Mouse (Mus musculus) naive thymus-derived CD4-positive, alpha-beta T cell, adult 5 months (primary cell): ENCODE measurements around the gene Tarbp2. TPM values are rescaled to one million over a fixed set of nuclear protein-coding genes. Genes with fewer than 3 reads are reported as not detected.

ENCODE experiments used
- polyA plus RNA-seq: library from polyadenylated mRNA; unstranded; fragments of 100-300 nt; shearing (Covaris generic); gene quantifications from one replicate; pipeline ENCODE4 v1.2.1, GENCODE M21; 2017

Gene Tarbp2
- polyA plus RNA-seq: 77.4 TPM

DNA sequence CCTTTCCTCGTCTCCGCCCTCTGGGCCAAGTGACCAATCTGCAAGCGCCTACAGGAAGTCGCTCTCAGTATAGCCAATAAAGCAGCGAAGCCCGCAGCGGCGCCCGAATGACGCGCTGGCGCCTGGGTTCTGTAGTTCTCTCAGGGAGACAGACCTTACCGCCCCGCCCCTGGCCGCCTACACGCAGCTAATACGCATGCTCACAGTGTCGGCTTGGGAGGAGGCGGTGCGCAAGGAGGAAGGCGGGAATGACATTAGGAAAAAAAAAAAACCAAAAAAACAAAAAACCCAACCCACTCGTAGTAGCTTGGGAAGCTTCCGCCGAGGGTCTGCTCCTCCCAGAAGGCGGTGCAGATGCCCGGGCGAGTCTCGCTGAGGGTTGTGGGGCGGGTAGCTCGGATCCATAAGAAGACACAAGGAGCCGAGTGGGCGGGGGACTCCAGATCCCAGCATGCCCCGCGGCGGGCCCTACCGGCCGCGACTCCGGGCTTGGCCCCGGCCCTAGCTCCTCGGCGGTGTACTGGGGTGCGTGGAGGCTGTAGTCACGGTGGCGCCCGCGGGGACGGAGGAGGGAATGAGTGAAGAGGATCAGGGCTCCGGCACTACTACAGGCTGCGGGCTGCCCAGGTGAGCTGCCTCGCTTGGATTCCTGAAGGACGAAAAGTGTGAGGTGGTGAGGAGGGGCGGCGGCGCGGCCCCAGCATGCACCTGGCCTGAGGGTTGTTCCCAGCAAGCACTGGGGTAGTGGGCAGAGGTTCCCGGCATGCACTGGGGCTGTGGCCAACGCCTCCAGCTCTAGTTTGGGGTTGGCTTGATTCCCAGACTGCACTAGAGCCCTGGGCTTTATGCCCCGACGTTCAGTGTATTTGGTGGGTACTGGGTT lies at the start of gene Tarbp2:
Gene Tarbp2 (plus strand): TSS at position 217 of the 883 bp plus-strand sequence.

DNA sequence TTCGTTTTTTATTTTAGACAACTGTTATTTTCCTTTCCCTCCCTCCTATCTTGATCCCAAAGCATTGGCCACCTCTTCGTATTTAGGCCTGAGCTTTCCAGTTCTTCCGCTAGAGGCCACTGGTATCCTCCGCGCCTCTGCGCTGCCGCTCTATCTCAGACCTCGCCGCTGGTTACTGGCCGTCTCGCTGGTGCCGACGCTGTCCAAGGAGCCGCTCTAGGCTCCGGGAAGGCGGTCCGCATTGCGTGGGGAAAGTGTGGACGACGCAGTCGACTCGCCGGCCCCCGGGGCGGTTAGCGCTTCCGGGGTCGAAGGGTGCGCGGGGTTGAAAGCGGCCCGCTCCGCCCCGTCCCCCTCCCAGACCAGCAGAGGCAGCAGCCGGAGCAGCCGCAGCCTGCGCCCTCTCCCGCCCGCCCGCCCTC lies 47.8 kb upstream of the Tarbp2 start, which contains the start of gene Pcbp2:
Gene Pcbp2 (plus strand): TSS at position 357 of the 422 bp plus-strand sequence.

DNA sequence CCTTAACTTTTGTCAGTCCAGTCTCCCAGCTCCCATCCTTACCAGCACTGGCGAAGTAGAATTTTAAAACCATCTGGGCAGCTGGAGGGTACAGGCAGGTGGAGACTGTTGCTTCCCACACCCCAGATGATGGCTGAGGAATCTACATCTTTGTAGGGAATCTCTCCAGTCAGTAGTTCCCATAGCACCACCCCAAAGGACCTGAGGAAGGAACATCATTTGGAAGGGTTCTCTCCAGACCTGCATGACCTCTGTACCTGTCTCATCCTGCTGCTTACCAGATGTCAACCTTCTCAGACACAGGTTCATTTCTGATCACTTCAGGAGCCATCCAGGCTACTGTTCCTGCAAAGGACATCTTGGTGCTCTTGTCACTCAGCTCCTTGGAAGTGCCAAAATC lies 14.5 kb upstream of the Tarbp2 start, which contains the start of gene Gm10337:
Gene Gm10337 (plus strand): TSS at position 276 of the 400 bp plus-strand sequence.

DNA sequence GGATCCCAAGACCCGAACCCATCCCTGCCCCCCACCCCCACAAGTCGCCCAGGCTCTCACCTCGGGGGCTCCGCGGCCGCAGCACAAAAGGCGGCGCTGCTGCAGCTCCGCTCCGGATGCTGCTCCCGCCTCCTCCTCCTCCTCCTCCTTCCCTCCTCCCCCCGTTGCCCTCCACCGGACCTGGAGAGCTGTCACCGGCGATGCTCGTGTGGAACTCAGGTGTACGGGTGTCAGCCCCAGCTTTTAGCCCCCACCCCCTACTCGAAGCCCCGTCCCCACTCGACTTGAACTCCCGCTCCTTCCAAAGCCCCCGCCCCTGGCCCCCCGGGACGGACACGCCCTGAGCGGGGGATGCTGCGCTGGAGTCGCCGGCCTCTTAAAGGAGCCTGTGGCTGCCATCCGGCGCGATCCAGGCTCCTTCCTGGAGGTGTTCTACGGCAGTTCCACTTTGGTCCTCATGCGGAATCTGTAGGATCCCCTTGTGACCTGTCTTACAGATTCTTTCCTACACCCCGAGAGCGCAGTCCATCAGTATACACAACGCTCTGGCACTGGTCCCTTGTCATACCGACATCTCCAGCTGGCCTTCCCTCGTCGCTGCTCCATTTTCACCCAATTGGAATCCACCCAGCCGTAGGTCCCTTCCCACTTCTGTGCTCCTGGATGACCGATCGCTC lies 1.1 kb upstream of the Tarbp2 start, which contains the start of gene Map3k12:
Gene Map3k12 (minus strand): TSS at position 337 of the 677 bp plus-strand sequence.

DNA sequence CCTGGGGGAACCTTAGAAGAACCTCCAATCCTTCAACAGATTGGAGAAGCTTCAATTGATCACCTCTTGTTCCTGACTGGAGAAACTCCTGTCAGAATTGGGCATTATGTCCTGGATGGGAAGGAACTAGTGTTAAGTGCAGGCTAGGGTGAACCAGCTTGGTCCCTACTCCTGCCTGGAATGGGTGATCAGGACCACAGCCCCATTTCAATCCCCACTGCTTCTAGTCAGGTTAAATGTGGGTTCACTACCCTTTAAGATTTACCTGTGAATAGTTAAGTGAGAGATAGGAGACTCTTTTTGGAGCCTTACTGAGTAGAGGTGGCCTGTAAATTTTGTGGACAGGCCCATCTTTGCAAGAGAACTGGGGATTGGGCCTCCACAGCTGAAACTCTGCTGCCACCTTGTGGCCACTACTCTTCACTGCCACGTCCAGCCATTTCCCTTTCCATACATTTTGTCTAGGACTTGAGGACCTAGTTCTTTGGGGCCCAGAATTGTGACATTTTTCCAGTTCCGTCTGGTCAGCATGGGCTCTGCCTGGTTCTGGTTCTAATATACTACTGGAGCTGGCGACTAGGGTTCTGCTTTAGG lies 7.0 kb downstream of the Tarbp2 start, which contains the start of gene Npff:
Gene Npff (minus strand): TSS at position 51 of the 594 bp plus-strand sequence.

Other genes starting within 250 kb of the Tarbp2 start
- gene Gm9918, start 247.6 kb upstream of the Tarbp2 start, polyA plus RNA-seq: not detected
- gene Mfsd5, start 238.7 kb upstream of the Tarbp2 start, polyA plus RNA-seq: 34.6 TPM
- not detected for gene Espl1, start 221.9 kb upstream of the Tarbp2 start, polyA plus RNA-seq
- gene Pfdn5, start 192.1 kb upstream of the Tarbp2 start, polyA plus RNA-seq: 462 TPM
- gene Myg1, start 186.5 kb upstream of the Tarbp2 start, polyA plus RNA-seq: 47.0 TPM
- 49.0 TPM for gene Aaas, start 167.4 kb upstream of the Tarbp2 start, polyA plus RNA-seq
- gene Sp7, start 151.0 kb upstream of the Tarbp2 start, polyA plus RNA-seq: not detected
- 19.8 TPM for gene Sp1, start 112.0 kb upstream of the Tarbp2 start, polyA plus RNA-seq
- not detected for gene Amhr2, start 72.8 kb upstream of the Tarbp2 start, polyA plus RNA-seq
- gene Prr13, start 59.2 kb upstream of the Tarbp2 start, polyA plus RNA-seq: 106 TPM
- 141 TPM for gene Pcbp2, start 47.7 kb upstream of the Tarbp2 start, polyA plus RNA-seq
- not detected for gene Gm10337, start 14.5 kb upstream of the Tarbp2 start, polyA plus RNA-seq
- 7.3 TPM for gene Map3k12, start 1.1 kb upstream of the Tarbp2 start, polyA plus RNA-seq
- gene Npff, start 6.8 kb downstream of the Tarbp2 start, polyA plus RNA-seq: 6.2 TPM
- gene Gm28047, start 106.9 kb downstream of the Tarbp2 start, polyA plus RNA-seq: not detected
- gene Atf7, start 107.3 kb downstream of the Tarbp2 start, polyA plus RNA-seq: 43.4 TPM
- gene Atp5g2, start 154.2 kb downstream of the Tarbp2 start, polyA plus RNA-seq: 13.0 TPM
- 37.6 TPM for gene Calcoco1, start 204.0 kb downstream of the Tarbp2 start, polyA plus RNA-seq